Mouse (Mus musculus) small intestine, adult 2 months (tissue): ENCODE data around the gene Cth.

ENCODE experiments used
- CTCF ChIP-seq: fragments of 200-500 bp; IDR thresholded peaks from 2 replicates; pipeline ENCODE4 v1.5.1; 2012; ENCODE audit warnings: low read depth, mild to moderate bottlenecking, control low read depth, inconsistent platforms, low read length, moderate library complexity, mixed read lengths; ENCODE audit not compliant: insufficient replicate concordance, insufficient read length; ENCODE audit errors: extremely low read depth
- POLR2A ChIP-seq: fragments of 200-500 bp; IDR thresholded peaks from 2 replicates; pipeline ENCODE4 v1.6.1; 2012; ENCODE audit warnings: low read depth, mild to moderate bottlenecking, control low read depth, inconsistent platforms, low read length, moderate library complexity

DNA sequence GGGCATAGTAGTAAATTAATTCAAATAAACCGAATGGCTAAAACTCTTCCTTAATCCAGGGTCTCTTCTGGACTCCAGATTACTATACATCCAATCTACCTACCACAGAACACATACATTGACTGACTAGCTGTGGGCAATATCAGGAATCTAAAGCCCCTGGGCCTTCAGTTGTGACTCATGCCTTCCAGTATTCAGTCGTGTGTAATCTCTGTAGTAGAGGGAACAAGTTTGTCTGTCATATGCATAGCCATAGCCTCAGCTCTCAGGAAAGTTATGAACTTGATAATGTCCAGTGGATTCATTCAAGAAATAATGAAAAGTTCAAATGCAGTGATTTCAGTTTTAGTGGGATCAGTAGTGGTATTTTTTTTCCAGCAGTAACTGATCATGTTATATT lies 59.0 kb downstream of the Cth start:
- TF ChIP-seq POLR2A (no peak), CTCF (no peak)
